Mouse (Mus musculus): Measurements from ENCODE around the gene Tmem135. TPM values are rescaled to one million over a fixed set of nuclear protein-coding genes. Genes with fewer than 3 reads are reported as not detected.
"Not testable (repeated sequence)": the region's sequence is repeated elsewhere in the genome, so short reads cannot be mapped to it uniquely, and the experiment has no call there.

The Tmem135 gene
- total and polyA plus RNA-seq, 3 experiments = 7.4 to 33.9 TPM; not detected in 1

- no peak for DNase-seq (ENCODE audit: low read depth, low spot score)
- Histone ChIP-seq H3K27me3 (ENCODE audit: control insufficient read depth in 1 of 2, insufficient read depth in 2 of 2, low read length in 2 of 2) (no peaks in the 10 kb centered on the region), H3K4me3 (ENCODE audit: control insufficient read depth in 1 of 2, insufficient read depth in 1 of 2, low read depth in 2 of 2, low read length in 2 of 2) (no peak overlapping the region), H3K36me3 (ENCODE audit: control insufficient read depth in 1 of 2, insufficient read depth in 2 of 2, low read length in 2 of 2) (no peaks in the 10 kb centered on the region; a peak in 1 of 4 replicates), H3K79me2 (ENCODE audit: control insufficient read depth, insufficient read depth, low read length, poor library complexity) (no peaks in the 10 kb centered on the region), H3K9me3 (replicated peaks; ENCODE audit: insufficient read depth, low read length) (no peaks in the 10 kb centered on the region), H3K27ac (ENCODE audit: control insufficient read depth, low read depth, low read length) (no peak overlapping the region), H3K9ac (ENCODE audit: control insufficient read depth, low read depth, low read length, poor library complexity, severe bottlenecking) (no peak overlapping the region), H3K4me1 (ENCODE audit: control insufficient read depth in 1 of 2, insufficient read depth in 2 of 2, low read length in 2 of 2) (no peaks in the 10 kb centered on the region)
- no peak for TF ChIP-seq UBTF (IDR thresholded peaks at IDR 0.05; ENCODE audit: borderline replicate concordance, insufficient read depth, low read depth, low read length)
- TF ChIP-seq TBP (IDR thresholded peaks at IDR 0.05; ENCODE audit: low read depth, low read length) = no peak
- TF ChIP-seq JUND (IDR thresholded peaks at IDR 0.05; ENCODE audit: low read depth, low read length) = no peak
- TF ChIP-seq ZC3H11A (IDR thresholded peaks at IDR 0.05; ENCODE audit: low read depth, low read length) = no peak
- TF ChIP-seq RCOR1 (IDR thresholded peaks at IDR 0.05; ENCODE audit: low read depth, low read length) = no peak
- TF ChIP-seq CTCF (IDR thresholded peaks at IDR 0.05 in 2 of 3, conservative IDR thresholded peaks at IDR 0.05 in 1 of 3; ENCODE audit: control insufficient read depth in 1 of 3, insufficient read depth in 1 of 3, low read depth in 2 of 3, low read length in 3 of 3, poor library complexity in 1 of 3, severe bottlenecking in 1 of 3) = no peak
Measured at GRCm38 (mm10) chr7:89282664-89283063, 121.4 kb downstream of the Tmem135 start.

DNA sequence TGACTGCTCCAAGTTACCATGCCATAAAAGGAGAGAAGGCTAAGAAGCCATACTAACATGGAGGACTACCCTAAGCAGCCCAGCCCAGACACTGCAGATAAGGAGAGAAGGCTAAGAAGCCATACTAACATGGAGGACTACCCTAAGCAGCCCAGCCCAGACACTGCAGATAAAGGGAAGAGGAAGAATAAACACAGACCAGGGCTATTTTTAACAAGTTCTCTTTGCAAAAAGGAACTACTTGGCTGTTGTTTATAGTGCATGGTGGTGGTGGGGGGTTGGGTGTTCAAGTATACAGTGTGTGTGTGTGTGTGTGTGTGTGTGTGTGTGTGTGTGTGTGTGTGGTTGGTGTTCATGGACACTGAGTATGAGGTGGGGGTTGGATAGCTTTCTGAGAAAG is 133.6 kb downstream of the Tmem135 start:
- H3K36me3 ChIP-seq (ENCODE audit: control insufficient read depth in 1 of 2, insufficient read depth in 2 of 2, low read length in 2 of 2); H3K4me3 ChIP-seq (ENCODE audit: control insufficient read depth in 1 of 2, insufficient read depth in 1 of 2, low read depth in 2 of 2, low read length in 2 of 2); H3K4me1 ChIP-seq (ENCODE audit: control insufficient read depth in 1 of 2, insufficient read depth in 2 of 2, low read length in 2 of 2); H3K27me3 ChIP-seq (ENCODE audit: control insufficient read depth in 1 of 2, insufficient read depth in 2 of 2, low read length in 2 of 2); H3K9ac ChIP-seq (ENCODE audit: control insufficient read depth, low read depth, low read length, poor library complexity, severe bottlenecking); H3K9me3 ChIP-seq (replicated peaks; ENCODE audit: insufficient read depth, low read length); H3K79me2 ChIP-seq (ENCODE audit: control insufficient read depth, insufficient read depth, low read length, poor library complexity): not testable (repeated sequence)
- peak; percentile 72 for DNase-seq (ENCODE audit: low read depth, low spot score)
- 0 out of 2 replicates have a peak, but pooled peaks have one; percentile 43 for TF ChIP-seq MAZ (IDR thresholded peaks at IDR 0.05; ENCODE audit: low read depth, low read length)
- TF ChIP-seq GATA1 (IDR thresholded peaks at IDR 0.05; ENCODE audit: low read depth, low read length) = peak; percentile 53; the same call in 1 of the 2 replicates
- TF ChIP-seq EP300 (IDR thresholded peaks at IDR 0.05; ENCODE audit: low read depth in 1 of 2, low read length in 2 of 2) = peak in 1 of 2 experiments; percentile 42; a peak in 2 of 4 replicates
- TF ChIP-seq ETS1 (IDR thresholded peaks at IDR 0.05; ENCODE audit: low read depth, low read length) = peak; percentile 77
- peak; percentile 93 for TF ChIP-seq MEF2A (IDR thresholded peaks at IDR 0.05; ENCODE audit: extremely low read depth, insufficient replicate concordance, low read depth, low read length, poor library complexity, severe bottlenecking)
- TF ChIP-seq HCFC1 (IDR thresholded peaks at IDR 0.05; ENCODE audit: low read depth, low read length) = 0 out of 2 replicates have a peak, but pooled peaks have one; percentile 34
- TF ChIP-seq SIN3A (IDR thresholded peaks at IDR 0.05; ENCODE audit: low read length) = 0 out of 2 replicates have a peak, but pooled peaks have one; percentile 7
- peak overlapping the region; percentile 27; the same call in 1 of the 2 replicates for H3K27ac ChIP-seq (ENCODE audit: control insufficient read depth, low read depth, low read length)

DNA sequence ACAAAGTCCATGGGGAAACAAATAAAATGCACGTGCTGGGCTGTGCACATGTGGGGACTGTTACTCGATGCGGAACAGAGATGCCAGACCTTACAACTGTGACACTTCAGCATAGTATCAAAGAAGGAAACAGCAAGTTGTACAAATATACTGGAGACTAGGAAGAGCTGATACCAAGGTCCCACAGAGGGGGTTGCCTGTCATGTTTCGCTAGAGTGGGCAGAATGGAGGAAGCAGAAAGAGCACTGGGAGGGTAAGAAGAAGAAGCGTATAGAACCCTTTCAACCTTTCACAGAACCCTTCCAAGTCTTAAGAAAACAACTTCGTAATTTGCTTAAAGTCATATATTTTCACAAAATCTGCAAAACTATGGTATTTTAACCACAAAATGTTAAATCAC is 134.2 kb downstream of the Tmem135 start:
- no peak overlapping the region for H3K27ac ChIP-seq (ENCODE audit: control insufficient read depth, low read depth, low read length)

More for the DNA sequence above, 134.2 kb downstream of the Tmem135 start:
- Histone ChIP-seq H3K27me3 (ENCODE audit: control insufficient read depth in 1 of 2, insufficient read depth in 2 of 2, low read length in 2 of 2) (no peaks in the 10 kb centered on the region), H3K4me3 (ENCODE audit: control insufficient read depth in 1 of 2, insufficient read depth in 1 of 2, low read depth in 2 of 2, low read length in 2 of 2) (no peak overlapping the region), H3K36me3 (ENCODE audit: control insufficient read depth in 1 of 2, insufficient read depth in 2 of 2, low read length in 2 of 2) (peaks cover 0 to 7% of the 10 kb centered on the region in 2 experiments; a peak in 2 of 4 replicates), H3K9ac (ENCODE audit: control insufficient read depth, low read depth, low read length, poor library complexity, severe bottlenecking) (no peak overlapping the region), H3K79me2 (ENCODE audit: control insufficient read depth, insufficient read depth, low read length, poor library complexity) (no peaks in the 10 kb centered on the region), H3K9me3 (replicated peaks; ENCODE audit: insufficient read depth, low read length) (no peaks in the 10 kb centered on the region), H3K4me1 (ENCODE audit: control insufficient read depth in 1 of 2, insufficient read depth in 2 of 2, low read length in 2 of 2) (peaks cover 6% of the 10 kb centered on the region in 2 experiments; a peak in 3 of 4 replicates)
- DNase-seq (ENCODE audit: low read depth, low spot score) = no peak
- TF ChIP-seq NRF1 (IDR thresholded peaks at IDR 0.05; ENCODE audit: insufficient read depth, low read depth, low read length, poor library complexity, severe bottlenecking) = no peak
- no peak for TF ChIP-seq SMC3 (IDR thresholded peaks at IDR 0.05; ENCODE audit: low read depth, low read length)
- no peak for TF ChIP-seq MAZ (IDR thresholded peaks at IDR 0.05; ENCODE audit: low read depth, low read length)
- TF ChIP-seq EP300 (IDR thresholded peaks at IDR 0.05; ENCODE audit: low read depth in 1 of 2, low read length in 2 of 2) = no peak
- no peak for TF ChIP-seq RAD21 (IDR thresholded peaks at IDR 0.05; ENCODE audit: low read depth, low read length)
- no peak for TF ChIP-seq NELFE (IDR thresholded peaks at IDR 0.05; ENCODE audit: low read depth, low read length)
- no peak for TF ChIP-seq MYB (IDR thresholded peaks at IDR 0.05; ENCODE audit: low read depth, low read length)
- TF ChIP-seq CHD2 (IDR thresholded peaks at IDR 0.05; ENCODE audit: low read length) = no peak
- no peak for TF ChIP-seq BHLHE40 (IDR thresholded peaks at IDR 0.05; ENCODE audit: borderline replicate concordance, low read depth, low read length)
- no peak for TF ChIP-seq KAT2A (conservative IDR thresholded peaks at IDR 0.05; ENCODE audit: low read depth, low read length)
- TF ChIP-seq SIN3A (IDR thresholded peaks at IDR 0.05; ENCODE audit: low read length) = no peak
- TF ChIP-seq TAL1 (IDR thresholded peaks at IDR 0.05; ENCODE audit: low read length) = no peak
- no peak for TF ChIP-seq CTCF (IDR thresholded peaks at IDR 0.05 in 2 of 3, conservative IDR thresholded peaks at IDR 0.05 in 1 of 3; ENCODE audit: control insufficient read depth in 1 of 3, insufficient read depth in 1 of 3, low read depth in 2 of 3, low read length in 3 of 3, poor library complexity in 1 of 3, severe bottlenecking in 1 of 3)
- no peak for TF ChIP-seq USF1 (IDR thresholded peaks at IDR 0.05; ENCODE audit: low read depth, low read length)
